Mouse (Mus musculus) frontal cortex, postnatal 14 days (tissue): ENCODE results near the gene Tctex1d4.

Source experiments
- DNase-seq, 2 experiments: peaks; one replicate each; pipeline ENCODE4 v3.0.0; 2022; ENCODE audit warnings: low spot score in 2 of 2

Tctex1d4 gene

DNA sequence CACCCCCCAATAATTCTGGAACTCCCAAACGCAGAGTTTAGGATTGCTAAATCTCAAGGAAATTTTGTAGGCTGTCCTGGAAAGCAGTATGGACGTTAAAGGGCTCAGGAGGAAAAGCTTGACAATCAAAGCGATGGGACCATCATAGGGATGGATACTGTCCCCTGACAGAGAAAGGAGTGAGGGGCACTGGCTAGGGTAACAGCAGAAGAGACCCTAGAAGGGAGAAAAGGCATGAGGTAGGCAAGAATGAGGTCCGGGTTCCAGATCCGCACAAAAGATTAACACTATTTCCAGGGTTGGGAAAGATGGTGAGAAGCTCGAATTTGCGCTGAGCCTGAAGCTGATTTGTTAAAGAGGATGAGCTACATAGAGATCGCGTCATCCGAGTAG, 6.5 kb upstream of the Tctex1d4 start:
- no peak for DNase-seq

DNA sequence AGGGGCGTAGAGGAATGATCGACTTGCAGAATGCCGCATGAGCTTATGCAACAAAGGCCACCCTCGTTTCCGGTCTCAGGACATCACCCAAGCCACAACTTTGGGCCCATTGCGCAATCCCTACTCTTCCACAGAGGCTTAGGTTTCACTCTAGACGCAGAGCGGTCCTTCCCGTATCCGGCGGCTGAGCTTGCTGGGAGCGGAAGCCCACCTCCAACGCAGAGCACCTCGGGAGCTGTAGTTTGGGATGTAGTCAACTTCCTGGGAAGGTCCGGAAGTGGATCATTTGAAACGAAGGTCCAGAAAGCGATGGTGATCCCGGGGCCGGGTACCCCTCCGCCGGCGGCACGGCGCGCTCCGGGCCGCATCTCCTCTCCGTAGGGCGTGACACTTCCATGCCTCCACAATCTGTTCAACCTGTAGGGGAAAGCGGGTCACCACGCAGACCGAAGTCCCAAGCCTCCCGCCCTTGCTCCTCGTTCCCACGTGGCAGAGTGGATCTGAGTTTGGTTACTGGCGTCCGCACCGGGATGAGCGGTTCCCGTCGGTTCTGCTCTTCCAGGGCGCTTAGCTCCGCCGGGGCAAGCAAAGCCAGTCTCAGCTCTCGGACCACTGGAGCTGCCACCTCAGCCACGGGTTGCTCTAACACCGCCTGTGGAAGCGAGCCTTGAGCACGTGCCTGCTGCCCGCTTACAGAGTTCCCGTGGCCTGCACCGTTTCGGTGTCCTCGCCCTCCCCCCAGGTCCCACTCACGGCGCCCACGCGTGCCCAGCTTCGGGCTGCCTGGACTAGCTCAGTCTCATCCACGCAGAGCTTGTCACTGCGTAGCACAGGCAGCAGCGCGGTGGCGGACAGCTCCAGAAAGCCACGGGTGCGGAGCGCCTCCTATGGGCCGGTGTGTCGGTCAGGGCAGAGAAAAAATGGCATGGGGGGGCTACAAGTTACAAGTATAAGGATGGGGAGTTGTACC, 5.9 kb upstream of the Tctex1d4 start:
- peak; percentile 91 to 93 for DNase-seq

DNA sequence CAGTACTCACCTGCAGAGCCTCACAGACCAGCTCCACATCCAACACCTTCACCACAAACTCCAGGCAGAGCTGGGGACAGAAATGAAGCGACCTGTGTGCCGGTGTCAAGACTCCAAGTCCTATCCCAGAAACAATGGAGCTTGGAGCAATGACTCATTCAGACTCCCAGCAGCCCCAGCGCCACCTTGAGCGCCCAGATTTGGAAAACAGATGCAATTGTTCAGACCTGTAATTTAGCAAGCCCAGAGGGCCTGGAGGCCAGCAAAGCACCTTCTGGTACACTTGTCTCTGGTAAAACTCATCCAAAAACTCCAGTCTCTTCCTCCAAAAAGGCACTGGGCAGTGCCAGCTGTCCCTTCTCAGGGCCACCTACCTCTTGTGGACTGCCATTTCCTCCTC, 4.4 kb upstream of the Tctex1d4 start:
- no peak for DNase-seq

DNA sequence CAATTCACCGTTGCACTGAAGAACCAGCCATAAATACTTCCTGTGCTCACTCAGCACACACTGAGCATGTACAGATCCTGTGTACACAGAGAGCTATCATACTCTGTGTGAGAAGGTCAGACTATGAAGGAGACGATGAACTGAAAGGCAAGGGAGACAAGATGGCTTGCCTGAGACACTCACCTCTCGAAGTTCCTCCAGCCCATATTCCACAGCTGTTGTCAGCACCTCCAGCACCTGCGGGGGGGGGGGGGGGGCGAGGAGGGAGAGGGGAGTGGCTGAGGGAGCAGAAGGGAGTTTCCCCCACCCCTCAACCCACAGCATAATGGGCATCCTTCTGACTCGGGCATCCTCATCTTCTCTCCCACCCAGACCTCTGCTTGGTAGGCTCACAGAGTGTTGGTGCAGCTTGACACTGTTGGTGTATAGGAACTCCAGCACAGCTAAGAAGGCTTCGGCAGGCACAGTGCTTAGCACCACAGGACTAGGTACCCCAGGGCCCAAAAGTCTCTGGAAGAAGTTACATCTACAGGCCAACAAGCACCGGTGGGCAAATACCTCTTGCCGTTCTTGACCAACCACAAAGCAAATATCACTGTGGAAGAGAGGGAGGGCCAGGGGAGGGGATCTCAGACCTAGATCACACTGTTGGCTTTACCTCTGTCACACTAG, 2.9 kb upstream of the Tctex1d4 start:
- no peak for DNase-seq

DNA sequence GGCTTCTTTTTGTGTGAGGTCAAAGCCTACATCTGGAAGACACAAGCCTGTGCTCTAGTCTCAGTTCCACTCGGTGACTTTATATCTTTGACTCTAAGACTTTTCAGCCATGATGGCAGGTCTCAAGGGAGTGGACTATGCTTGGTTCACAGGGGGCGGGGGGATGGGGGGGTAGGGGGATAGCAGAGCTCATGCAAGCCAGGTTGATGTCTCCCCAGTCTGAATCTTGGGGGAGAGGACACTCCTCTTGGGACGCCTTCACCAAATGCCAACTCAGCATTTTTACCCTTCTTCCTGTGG, 2.4 kb upstream of the Tctex1d4 start:
- DNase-seq: no peak

DNA sequence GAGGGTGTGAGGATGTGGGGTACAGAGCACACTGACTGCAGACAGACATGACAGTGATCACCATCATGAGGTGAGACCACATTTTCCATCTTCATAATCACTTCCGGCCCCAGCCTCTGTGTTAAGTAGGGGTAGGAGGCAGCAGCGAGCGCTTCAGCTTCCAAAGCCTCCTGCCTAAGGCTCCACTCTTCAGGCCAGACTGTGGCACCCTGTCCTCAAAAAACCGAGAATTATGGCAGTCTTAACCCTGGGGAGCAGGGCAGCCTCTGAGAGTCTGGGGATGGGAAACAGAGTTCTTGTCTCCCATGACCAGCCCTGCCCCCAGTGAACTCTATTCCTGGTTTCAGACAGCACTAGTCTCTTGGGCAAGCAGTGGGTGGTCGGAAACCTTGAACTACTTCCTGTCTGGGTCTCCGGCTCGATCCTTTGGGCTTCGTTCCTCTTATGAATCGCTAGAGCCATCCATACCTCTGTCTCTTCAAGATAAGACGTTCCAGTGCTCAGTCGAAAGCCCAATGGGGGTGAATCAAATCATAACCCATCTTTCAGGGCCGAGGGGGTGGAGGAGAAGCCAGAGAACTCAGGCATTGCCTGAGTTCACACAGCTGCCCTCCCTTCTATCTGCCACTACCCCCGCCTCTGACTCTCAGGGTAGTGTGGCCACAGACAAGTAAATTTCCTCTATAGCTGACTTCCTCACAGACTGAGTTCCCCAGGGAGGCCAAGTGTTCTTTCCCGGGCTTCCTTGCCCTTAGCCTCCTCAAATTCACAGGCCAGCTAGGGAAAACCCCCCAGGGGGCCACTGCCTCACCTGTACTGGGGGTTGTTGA, 1.9 kb upstream of the Tctex1d4 start:
- peak in 1 of 2 experiments; percentile 46 for DNase-seq

DNA sequence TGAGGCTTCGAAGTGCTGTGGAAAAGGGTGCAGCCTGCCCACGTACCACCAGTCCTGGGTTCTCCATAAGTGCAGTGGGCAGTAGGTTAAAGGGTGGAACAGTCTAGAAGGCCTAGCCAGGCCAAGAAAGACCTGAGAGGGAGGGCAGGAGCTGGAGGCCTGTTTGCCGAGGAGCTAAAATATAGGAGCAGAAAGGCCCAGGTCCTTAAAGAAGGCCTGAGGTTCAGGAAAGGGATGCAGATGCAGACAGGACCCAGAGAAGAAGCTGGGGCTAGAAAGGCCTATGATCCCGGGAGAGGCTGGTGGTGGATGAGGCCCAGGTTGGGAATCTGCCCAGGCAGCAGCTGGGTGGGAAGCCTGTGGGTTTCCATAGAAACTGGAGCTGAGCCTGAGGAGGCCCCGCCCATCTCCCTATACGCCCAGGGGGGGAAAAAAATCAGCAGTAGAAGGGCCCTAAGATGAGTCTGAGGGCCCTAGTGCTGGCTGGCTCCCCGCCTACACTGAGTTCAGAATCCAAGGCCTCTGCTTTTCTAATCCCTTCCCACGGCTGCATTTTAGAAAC, 1.2 kb upstream of the Tctex1d4 start, which contains the start of gene Btbd19:
TSS of gene Btbd19 (minus strand) at position 378 of the 562 bp plus-strand sequence.
- DNase-seq: peak; percentile 64 to 75

DNA sequence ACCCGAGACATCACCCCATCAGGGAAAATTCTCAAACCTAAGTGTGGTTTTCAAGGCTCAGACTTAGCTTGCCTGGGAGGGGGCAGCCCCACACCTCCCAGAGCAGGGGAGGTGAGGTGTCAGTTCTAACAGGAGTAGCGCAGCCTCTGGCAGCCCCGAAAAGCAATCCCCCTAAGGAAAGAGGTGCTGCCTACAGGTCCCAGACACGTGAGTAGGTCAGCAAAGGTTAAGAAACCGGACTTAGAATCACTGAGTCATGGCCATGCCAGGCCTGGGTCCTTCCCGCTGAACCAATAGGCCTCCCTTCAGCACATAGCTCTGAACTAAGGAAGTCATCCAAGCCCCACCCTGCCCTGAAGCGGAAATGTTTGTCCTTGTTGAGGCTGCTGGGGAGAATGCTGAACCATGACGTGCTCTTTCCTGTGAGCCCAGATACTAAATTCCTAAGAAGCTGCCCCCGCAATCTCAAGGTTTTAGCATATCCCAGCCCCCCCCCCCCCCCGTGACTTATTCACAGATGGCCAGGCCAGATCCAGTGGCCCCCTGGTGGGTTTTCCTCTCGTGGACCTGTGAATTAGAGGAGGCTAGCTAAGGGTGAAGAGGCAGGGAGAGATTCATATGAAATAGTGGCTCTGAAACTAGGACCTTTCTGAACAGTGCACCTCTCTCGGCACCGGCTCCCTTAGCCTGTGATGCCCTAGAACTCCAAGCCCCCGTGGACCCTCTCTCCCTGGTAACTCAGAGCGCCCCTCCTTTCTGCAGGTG, 502 bp upstream of the Tctex1d4 start:
- peak in 1 of 2 experiments; percentile 44 for DNase-seq

DNA sequence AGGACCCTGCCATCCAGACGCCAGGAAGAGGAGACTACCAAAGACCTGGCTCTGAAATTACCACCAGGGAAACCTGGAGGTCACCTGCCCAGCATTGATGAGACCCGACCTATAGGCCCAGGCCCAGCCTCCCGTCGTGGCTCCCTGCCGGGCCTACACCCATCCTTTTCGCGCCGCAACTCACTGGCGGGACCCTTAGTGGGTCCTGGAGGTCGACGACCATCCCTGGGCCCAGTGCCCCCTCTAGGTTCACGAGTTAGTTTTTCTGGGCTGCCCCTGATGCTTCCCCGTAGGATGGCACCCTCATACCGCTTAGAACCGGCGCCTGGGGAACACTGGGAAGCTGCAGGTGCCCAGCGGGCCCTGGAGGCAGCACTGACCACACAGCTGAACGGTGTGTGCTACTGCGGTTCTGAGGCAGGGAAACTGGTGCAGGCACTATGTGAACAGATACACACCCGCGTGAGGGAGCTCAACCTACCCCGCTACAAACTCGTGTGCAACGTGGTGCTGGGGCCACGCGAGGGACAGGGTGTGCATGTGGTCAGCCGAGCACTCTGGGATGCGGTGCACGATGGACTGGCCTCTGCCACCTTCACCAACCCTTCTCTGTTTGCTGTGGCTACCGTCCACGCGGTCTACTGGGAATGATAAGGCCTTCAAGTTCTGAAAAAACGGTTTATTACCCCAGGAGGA, 1.5 kb downstream of the Tctex1d4 start:
- DNase-seq: no peak

DNA sequence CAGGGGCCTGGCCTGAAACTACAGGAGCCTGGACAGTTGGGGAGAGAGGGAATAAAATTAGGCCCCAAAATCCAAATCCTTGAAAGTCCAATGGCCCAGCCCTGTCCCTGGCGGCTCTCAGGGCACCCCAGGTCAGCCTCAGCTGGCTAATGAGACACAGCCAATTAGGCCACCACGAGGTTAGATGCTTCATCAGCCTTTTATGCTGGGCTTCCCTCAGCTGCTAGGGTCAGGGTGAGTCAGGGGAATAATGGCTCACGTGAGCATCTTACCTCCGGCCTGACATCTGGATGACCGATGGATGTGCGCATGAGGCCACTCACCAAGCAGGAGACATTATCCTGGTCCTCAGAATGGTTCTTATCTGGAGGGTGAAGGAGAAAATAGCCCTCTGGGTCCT, 4.2 kb downstream of the Tctex1d4 start:
- DNase-seq: no peak

DNA sequence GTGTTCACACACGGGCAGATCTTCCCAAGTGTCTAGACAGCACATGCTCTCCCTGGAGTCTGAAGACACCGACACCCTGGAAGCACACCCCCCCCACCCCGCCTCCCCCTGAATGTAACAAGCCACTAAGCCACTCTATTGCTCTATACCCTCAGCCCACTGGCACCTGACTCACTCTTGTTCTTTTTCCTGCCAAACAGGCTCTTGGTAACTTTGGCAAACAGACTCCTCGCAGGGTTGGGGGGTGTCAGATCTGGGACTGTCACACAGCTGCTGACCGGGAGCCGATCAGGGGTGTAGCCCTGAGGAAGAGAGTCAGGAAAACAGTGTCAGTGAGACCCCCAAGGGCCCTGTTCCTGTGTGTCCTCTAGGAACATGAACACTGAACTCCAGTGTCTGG, 4.6 kb downstream of the Tctex1d4 start:
- DNase-seq: no peak

DNA sequence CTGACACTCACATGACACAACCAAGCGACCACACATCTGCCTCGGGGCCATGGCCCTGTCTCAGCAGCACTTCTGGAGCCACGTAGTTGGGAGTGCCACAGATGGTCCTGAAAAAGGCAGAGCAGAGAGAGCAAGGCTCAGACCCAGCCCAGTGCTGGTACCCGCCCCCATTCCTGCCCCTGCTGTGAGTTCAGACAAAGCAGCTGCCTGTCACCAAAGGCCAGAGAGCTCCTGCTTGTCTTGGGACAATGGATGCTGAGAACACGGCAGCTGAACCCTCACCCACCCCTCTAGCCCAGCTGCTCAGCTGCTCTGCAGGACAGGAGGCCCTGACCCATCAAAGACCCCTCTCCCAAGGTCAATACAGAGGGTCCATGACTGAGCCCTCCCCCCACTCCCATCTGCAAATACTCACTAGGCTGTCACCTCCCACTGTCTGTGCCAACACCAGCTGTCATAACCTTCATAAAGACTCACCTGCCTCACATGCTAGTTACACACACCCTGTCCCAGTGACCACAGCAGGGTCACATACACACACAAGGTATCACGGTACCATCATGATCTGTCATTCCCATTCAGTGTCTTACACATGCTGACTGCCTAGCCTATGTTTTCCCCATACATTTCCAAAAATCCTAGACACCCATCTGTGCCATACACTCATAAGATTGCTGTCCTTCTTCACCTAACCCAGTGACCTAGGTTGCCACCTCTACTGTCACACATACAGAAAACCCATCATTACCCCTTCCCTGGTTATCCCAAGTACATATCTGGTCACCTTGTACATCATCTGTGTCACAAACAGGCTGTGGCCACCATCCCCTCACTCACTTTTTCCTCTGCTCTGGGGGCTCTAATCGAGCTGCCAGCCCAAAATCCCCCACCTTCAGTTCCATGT, 5.5 kb downstream of the Tctex1d4 start:
- DNase-seq: no peak

DNA sequence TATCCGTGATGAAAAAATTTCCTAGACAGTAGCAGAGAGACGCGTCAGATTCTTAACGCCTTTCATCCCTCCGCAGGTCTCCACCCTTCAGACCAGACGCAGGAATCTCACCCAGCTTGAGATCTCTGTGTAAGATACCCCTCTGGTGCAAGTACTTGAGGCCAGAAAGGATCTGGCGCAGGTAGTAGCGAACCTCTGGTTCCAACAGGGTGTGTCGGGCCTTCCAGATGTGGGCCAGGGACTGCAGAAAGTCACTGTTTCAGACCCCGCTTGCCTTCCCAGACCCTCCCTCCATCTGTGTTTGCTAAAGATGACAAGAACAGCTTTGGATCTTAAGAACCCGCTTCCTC, 6.2 kb downstream of the Tctex1d4 start:
- DNase-seq: no peak

DNA sequence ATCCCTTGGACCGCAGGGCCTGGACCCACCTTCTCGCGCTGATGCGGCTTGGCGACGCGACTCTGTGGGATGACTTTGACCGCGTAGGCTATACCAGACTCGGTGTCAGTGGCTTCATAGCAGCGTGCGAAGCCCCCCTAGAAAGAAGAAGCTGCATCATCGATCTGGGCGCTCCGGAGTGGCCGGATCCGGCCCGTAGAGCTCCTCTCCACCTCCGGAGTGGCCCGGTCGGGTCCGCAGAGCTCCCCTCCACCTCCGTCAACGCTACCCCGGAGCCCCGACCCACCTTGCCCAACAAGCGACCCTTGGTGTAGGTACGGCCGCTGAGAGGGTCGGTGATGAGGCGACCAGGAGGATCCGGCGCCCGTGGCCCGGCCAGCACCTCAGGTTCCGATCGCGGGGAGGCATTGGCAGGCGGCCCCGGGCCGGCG, 6.8 kb downstream of the Tctex1d4 start:
- DNase-seq: no peak

DNA sequence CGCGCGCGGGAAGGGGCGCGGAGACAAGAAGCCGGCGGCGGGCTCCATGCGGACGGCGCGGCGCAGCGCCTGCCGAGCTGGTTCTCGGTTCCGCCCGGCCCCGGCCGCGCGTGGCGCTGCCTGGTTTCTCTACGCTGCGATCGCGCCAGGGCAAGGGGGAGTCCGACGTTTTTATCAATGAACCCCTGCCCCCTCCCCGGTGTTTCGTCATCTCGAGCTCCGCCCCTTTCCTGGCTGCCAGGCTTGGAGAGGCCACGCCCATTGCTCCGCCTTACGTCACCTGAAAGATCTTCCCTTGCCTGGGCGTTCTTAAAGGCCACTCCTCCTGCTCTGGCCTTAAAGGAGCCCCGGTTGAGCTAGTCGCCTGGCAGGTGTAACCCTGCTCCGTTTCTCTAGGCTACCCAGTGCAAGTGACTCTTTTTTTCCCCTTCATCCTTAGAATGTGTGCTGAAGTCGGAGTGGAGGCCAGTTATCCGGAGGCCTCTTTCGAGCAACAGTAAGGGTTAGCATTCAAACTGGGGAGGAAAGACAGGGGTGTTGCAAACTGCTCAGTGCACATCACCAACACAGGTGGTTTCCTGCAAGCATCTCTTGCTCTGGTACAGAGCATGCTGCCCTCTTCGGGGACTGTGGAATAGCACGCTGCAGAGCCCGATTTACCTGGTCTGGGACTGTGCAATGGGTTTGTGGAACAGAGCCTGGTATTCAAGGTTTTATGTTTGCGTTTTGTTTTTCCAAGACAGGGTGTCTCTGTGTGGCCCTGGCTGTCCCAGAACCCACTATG, 7.4 kb downstream of the Tctex1d4 start, which contains the start of gene Plk3:
TSS of gene Plk3 (minus strand) at position 147 of the 784 bp plus-strand sequence.
- peak; percentile 95 to 98 for DNase-seq

DNA sequence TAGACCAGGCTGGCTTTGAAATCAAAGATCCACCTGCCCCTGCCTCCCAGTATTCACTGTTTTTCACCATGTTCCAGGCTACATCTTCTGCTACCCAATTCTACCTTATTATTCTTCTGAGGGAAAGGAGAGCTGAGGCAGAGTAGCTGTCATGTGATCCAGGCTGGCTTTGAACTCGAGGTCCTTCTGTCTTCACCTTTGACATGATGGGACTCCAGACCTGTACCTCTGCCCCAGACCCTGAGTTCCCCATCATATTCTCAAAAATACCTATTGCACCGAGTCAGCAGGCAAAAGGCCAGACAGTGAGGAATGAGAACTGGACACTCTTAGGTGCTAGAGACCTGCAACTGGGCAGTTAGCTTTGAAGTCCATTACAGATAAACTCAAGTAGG, 8.0 kb downstream of the Tctex1d4 start:
- no peak for DNase-seq

DNA sequence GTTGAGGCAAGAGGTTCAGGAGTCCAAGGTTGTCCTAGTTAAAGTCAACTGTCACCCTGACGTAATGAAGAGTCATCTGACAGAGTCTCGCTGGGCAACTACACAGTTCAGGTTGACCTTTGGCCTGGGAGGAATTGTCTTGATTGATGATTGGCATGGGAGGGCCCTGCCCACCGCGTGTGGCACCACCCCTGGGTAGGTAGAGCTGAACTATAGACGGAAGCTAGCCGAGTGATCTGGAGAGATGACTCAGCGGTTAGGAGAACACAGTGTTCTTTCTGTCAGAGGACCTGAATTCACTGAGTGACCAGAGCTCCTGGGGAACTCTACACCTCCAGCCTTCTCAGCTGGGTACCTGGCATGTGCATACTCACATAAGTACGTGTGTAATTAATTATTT, 9.4 kb downstream of the Tctex1d4 start:
- no peak for DNase-seq
